Mouse (Mus musculus) G1E (cell line): ENCODE measurements around the gene Fam222b.

Experiments
- CTCF ChIP-seq: IDR thresholded peaks from 2 replicates; pipeline ENCODE4 v1.5.1; 2012; ENCODE audit warnings: low read depth, low read length, inconsistent platforms, mixed read lengths
- GATA1 ChIP-seq: IDR thresholded peaks from 2 replicates; pipeline ENCODE4 v1.6.1; 2012; ENCODE audit warnings: borderline replicate concordance, low read length, inconsistent platforms, mixed read lengths
- GATA2 ChIP-seq: IDR thresholded peaks from 2 replicates; pipeline ENCODE4 v1.6.1; 2012; ENCODE audit warnings: low read depth, low read length, inconsistent platforms, borderline replicate concordance
- POLR2AphosphoS5 ChIP-seq: IDR thresholded peaks from 2 replicates; pipeline ENCODE4 v1.6.1; 2012; ENCODE audit warnings: low read depth, low read length, inconsistent platforms; ENCODE audit not compliant: insufficient replicate concordance
- TAL1 ChIP-seq: conservative IDR thresholded peaks from 2 replicates; pipeline ENCODE4 v1.6.1; 2012; ENCODE audit warnings: low read depth, low read length, inconsistent platforms, mixed read lengths

- TF ChIP-seq CTCF (no peak), TAL1 (no peak), GATA2 (no peak), GATA1 (no peak), POLR2AphosphoS5 (no peak)
Measured at GRCm38 (mm10) chr11:78161169-78161568, 66.7 kb downstream of the Fam222b start.
